Comparison of ENCODE assay signal across 28 mouse cellular contexts in genomic region chr3:37257776-37258175, GRCm38 (mm10). TPM values are rescaled to one million over a fixed set of nuclear protein-coding genes. Genes with fewer than 3 reads are reported as not detected.
A peak's percentile ranks its signal among the peaks of the same experiment; 100 is the strongest.
DNase-seq lines count a peak whose midpoint lies in the region; ATAC-seq and TF ChIP-seq lines count a peak whose summit lies in the region.
"Had no signal": no experiment of that assay in that cellular context is flagged by ENCODE, and none has a peak within 500 bp of the region (broad histone marks: within the 10 kb centered on the region; RNA-seq: fewer than 3 reads in every experiment).

No protein-coding gene starts in this region.

- H3K4me3 ChIP-seq in heart, embryonic 10.5 days = no peak overlapping the region
- H3K4me3 ChIP-seq in CH12.LX (replicated peaks in 1 of 3; ENCODE audit: low read depth in 2 of 3, low read length in 2 of 3, poor library complexity in 1 of 3) = no peak overlapping the region
- H3K4me3 ChIP-seq in lung, adult 2 months (replicated peaks; ENCODE audit: extremely low read depth, low read depth, low read length) = no peak overlapping the region
- H3K4me3 ChIP-seq in forebrain, embryonic 16.5 days (replicated peaks; ENCODE audit: low read length) = no peak overlapping the region
- H3K4me3 ChIP-seq: embryonic facial prominence, embryonic 10.5 days; embryonic facial prominence, embryonic 12.5 days; forebrain, embryonic 13.5 days; forebrain, embryonic 15.5 days had no signal

- H3K4me1 ChIP-seq in heart, embryonic 10.5 days = no peaks in the 10 kb centered on the region
- H3K4me1 ChIP-seq in CH12.LX (ENCODE audit: control insufficient read depth in 1 of 2, insufficient read depth in 2 of 2) = peaks cover 15 to 24% of the 10 kb centered on the region in 2 experiments
- H3K4me1 ChIP-seq in lung, adult 2 months (ENCODE audit: control insufficient read depth, insufficient read depth, low read length) = no peaks in the 10 kb centered on the region
- H3K4me1 ChIP-seq in forebrain, embryonic 16.5 days (replicated peaks; ENCODE audit: control insufficient read depth, insufficient read depth, low read length) = no peaks in the 10 kb centered on the region
- H3K4me1 ChIP-seq: embryonic facial prominence, embryonic 10.5 days; embryonic facial prominence, embryonic 12.5 days; forebrain, embryonic 13.5 days; forebrain, embryonic 15.5 days had no signal

- no peak overlapping the region for H3K27ac ChIP-seq in heart, embryonic 10.5 days
- H3K27ac ChIP-seq in CH12.LX (ENCODE audit: insufficient read depth, low read depth) = no peak overlapping the region
- no peak overlapping the region for H3K27ac ChIP-seq in forebrain, embryonic 16.5 days (ENCODE audit: low read length)
- H3K27ac ChIP-seq: embryonic facial prominence, embryonic 10.5 days; embryonic facial prominence, embryonic 12.5 days; forebrain, embryonic 13.5 days; forebrain, embryonic 15.5 days had no signal

- H3K9ac ChIP-seq in CH12.LX (ENCODE audit: insufficient read depth, low read depth) = no peak overlapping the region
- no peak overlapping the region for H3K9ac ChIP-seq in forebrain, embryonic 16.5 days (replicated peaks; ENCODE audit: low read depth, low read length)
- H3K9ac ChIP-seq: embryonic facial prominence, embryonic 12.5 days; forebrain, embryonic 13.5 days; forebrain, embryonic 15.5 days had no signal

- no peaks in the 10 kb centered on the region for H3K9me3 ChIP-seq in heart, embryonic 10.5 days
- H3K9me3 ChIP-seq in CH12.LX (replicated peaks; ENCODE audit: low read length) = no peaks in the 10 kb centered on the region
- no peaks in the 10 kb centered on the region for H3K9me3 ChIP-seq in forebrain, embryonic 16.5 days (ENCODE audit: control insufficient read depth, low read length)
- H3K9me3 ChIP-seq: embryonic facial prominence, embryonic 10.5 days; embryonic facial prominence, embryonic 12.5 days; forebrain, embryonic 13.5 days; forebrain, embryonic 15.5 days had no signal

- TF ChIP-seq RAD21 in CH12.LX (IDR thresholded peaks at IDR 0.05; ENCODE audit: low read depth, low read length) = no peak

- peak; percentile 73 for TF ChIP-seq EP300 in CH12.LX (IDR thresholded peaks at IDR 0.05; ENCODE audit: low read length)

- no peak for ATAC-seq in forebrain, embryonic 16.5 days
- ATAC-seq: activated CD4-positive, CD25-positive, alpha-beta regulatory T cell, adult 4 months; CD4-positive, CD25-positive, alpha-beta regulatory T cell, adult 4 months; forebrain, embryonic 13.5 days; forebrain, embryonic 15.5 days had no signal

- in situ Hi-C loops in CH12.LX (cut with MboI; ENCODE audit: low pct_ligation_motif_present, low pct_unique_long_range_greater_than_20kb, low sequenced_read_pairs) = no loop called here

- no peaks in the 10 kb centered on the region for H3K27me3 ChIP-seq in heart, embryonic 10.5 days (ENCODE audit: insufficient read depth, poor library complexity, severe bottlenecking)
- no peaks in the 10 kb centered on the region for H3K27me3 ChIP-seq in CH12.LX (replicated peaks)
- H3K27me3 ChIP-seq in forebrain, embryonic 16.5 days (replicated peaks; ENCODE audit: control insufficient read depth, insufficient read depth, low read length) = no peaks in the 10 kb centered on the region
- H3K27me3 ChIP-seq: embryonic facial prominence, embryonic 12.5 days; forebrain, embryonic 13.5 days; forebrain, embryonic 15.5 days had no signal

- 86% methylated on average over 15 of the region's 15 CpGs for WGBS in heart, embryonic 10.5 days
- 84% methylated on average over 15 of the region's 15 CpGs for WGBS in lung, adult 2 months
- 89% methylated on average over 15 of the region's 15 CpGs for WGBS in forebrain, embryonic 16.5 days

- intact Hi-C loops in heart, postnatal 14 days (cut with DNase I) = no loop called here

- DNase-seq in heart, embryonic 10.5 days (ENCODE audit: low spot score) = peak; percentile 38
- no peak for DNase-seq in heart, postnatal 14 days
- DNase-seq in 3134 (ENCODE audit: extremely low read depth, insufficient read length, low spot score) (peak; percentile 10), CH12.LX (ENCODE audit: extremely low read depth) (peak; percentile 20)
- no peak for DNase-seq in lung, adult 2 months
- DNase-seq: adrenal gland, adult 8-10 months; adrenal gland, postnatal 14 days; adrenal gland, postnatal 36 days; cerebellum, adult 11-12 months; cerebellum, adult 2 months; cerebellum, adult 9-11 months; cerebellum, postnatal 14 days; cerebellum, postnatal 36 days had no signal

- H3K4me2 ChIP-seq in CH12.LX (ENCODE audit: insufficient read depth, low read depth, poor library complexity, severe bottlenecking) = peak overlapping the region; percentile 25; the same call in 1 of the 2 replicates
- H3K4me2 ChIP-seq in forebrain, embryonic 16.5 days (ENCODE audit: low read length) = no peak overlapping the region
- H3K4me2 ChIP-seq: embryonic facial prominence, embryonic 12.5 days; forebrain, embryonic 13.5 days; forebrain, embryonic 15.5 days had no signal

- H3K36me3 ChIP-seq in heart, embryonic 10.5 days = no peaks in the 10 kb centered on the region
- no peaks in the 10 kb centered on the region for H3K36me3 ChIP-seq in CH12.LX (replicated peaks in 1 of 2; ENCODE audit: control insufficient read depth in 1 of 2, insufficient read depth in 1 of 2, low read length in 1 of 2)
- H3K36me3 ChIP-seq in forebrain, embryonic 16.5 days (ENCODE audit: control insufficient read depth, insufficient read depth) = no peaks in the 10 kb centered on the region
- H3K36me3 ChIP-seq: embryonic facial prominence, embryonic 10.5 days; embryonic facial prominence, embryonic 12.5 days; forebrain, embryonic 15.5 days had no signal

- no peak for TF ChIP-seq CTCF in CH12.LX (conservative IDR thresholded peaks at IDR 0.05 in 1 of 2, IDR thresholded peaks at IDR 0.05 in 1 of 2; ENCODE audit: low read depth in 2 of 2, low read length in 2 of 2)
- TF ChIP-seq CTCF in lung, adult 2 months (IDR thresholded peaks at IDR 0.05; ENCODE audit: insufficient read depth, low read length) = no peak

- H3K79me2 ChIP-seq in CH12.LX (replicated peaks; ENCODE audit: control insufficient read depth, extremely low read depth, insufficient read depth, poor library complexity, severe bottlenecking) = no peaks in the 10 kb centered on the region

- no peak for TF ChIP-seq POLR2A in CH12.LX (IDR thresholded peaks at IDR 0.05; ENCODE audit: low read depth, low read length)
- no peak for TF ChIP-seq POLR2A in lung, adult 2 months (IDR thresholded peaks at IDR 0.05; ENCODE audit: borderline replicate concordance, extremely low read depth, low read depth, low read length)

- dilution Hi-C loops in CH12.LX (cut with MboI; ENCODE audit: extremely low pct_ligation_motif_present, extremely low pct_unique_long_range_greater_than_20kb, low sequenced_read_pairs) = no loop called here

TF ChIP-seq in CH12.LX, 34 proteins besides CTCF, POLR2A, EP300 and RAD21 (continues in another document):
- TF ChIP-seq ELF1 (IDR thresholded peaks at IDR 0.05; ENCODE audit: low read depth, low read length) = peak; percentile 26; the same call in 1 of the 2 replicates
- TF ChIP-seq SIN3A (IDR thresholded peaks at IDR 0.05; ENCODE audit: low read length) = no peak
- TF ChIP-seq ZKSCAN1 (IDR thresholded peaks at IDR 0.05; ENCODE audit: borderline replicate concordance, low read depth, low read length) = no peak
- peak; percentile 54; the same call in 1 of the 2 replicates for TF ChIP-seq CHD2 (IDR thresholded peaks at IDR 0.05; ENCODE audit: low read length)
- TF ChIP-seq IRF4 (IDR thresholded peaks at IDR 0.05; ENCODE audit: low read depth, low read length) = peak; percentile 68
- TF ChIP-seq CHD1 (IDR thresholded peaks at IDR 0.05; ENCODE audit: low read depth, low read length) = no peak
- TF ChIP-seq RCOR1 (conservative IDR thresholded peaks at IDR 0.05; ENCODE audit: low read depth, low read length) = 0 out of 2 replicates have a peak, but pooled peaks have one; percentile 49
- TF ChIP-seq JUND (conservative IDR thresholded peaks at IDR 0.05; ENCODE audit: low read depth, low read length) = peak; percentile 34; the same call in 1 of the 2 replicates
- TF ChIP-seq MXI1 (IDR thresholded peaks at IDR 0.05; ENCODE audit: low read depth, low read length) = no peak
- no peak for TF ChIP-seq ZC3H11A (IDR thresholded peaks at IDR 0.05; ENCODE audit: low read depth, low read length)
- TF ChIP-seq PAX5 (IDR thresholded peaks at IDR 0.05; ENCODE audit: low read length) = no peak
- TF ChIP-seq TCF12 (IDR thresholded peaks at IDR 0.05; ENCODE audit: low read depth, low read length) = 0 out of 2 replicates have a peak, but pooled peaks have one; percentile 13
- peak; percentile 55 for TF ChIP-seq BHLHE40 (IDR thresholded peaks at IDR 0.05; ENCODE audit: low read depth, low read length)
- peak; percentile 41 for TF ChIP-seq ETS1 (conservative IDR thresholded peaks at IDR 0.05; ENCODE audit: low read depth, low read length)
- peak; percentile 37; the same call in 1 of the 2 replicates for TF ChIP-seq JUN (IDR thresholded peaks at IDR 0.05; ENCODE audit: insufficient read depth, low read depth, low read length)
- no peak for TF ChIP-seq ZMIZ1 (IDR thresholded peaks at IDR 0.05; ENCODE audit: low read depth, low read length)

RNA-seq across cellular contexts. Expression of gene Il21, which starts 25.3 kb away (rescaled TPM):
- not detected in 2 replicates for polyA plus RNA-seq in heart, embryonic 10.5 days (2016; fragmentation: Nextera tagmentation; extraction: Ambion mirVana)
- not detected for total RNA-seq in heart, postnatal 14 days (2021)
- total RNA-seq in CH12.LX (2012; rRNA removed) = not detected in 2 replicates
- not detected in 2 replicates for total RNA-seq in CH12.LX (2014; rRNA removed)
- polyA plus RNA-seq in CH12.LX (2012; ENCODE audit: insufficient read length, low read depth) = not detected in 2 replicates
- polyA plus RNA-seq in lung, adult 2 months (2012; rRNA removed) = not detected in 2 replicates
- not detected in 2 replicates for polyA plus RNA-seq in forebrain, embryonic 16.5 days (2015; fragmentation: Nextera tagmentation; extraction: Ambion mirVana)
- total RNA-seq: adrenal gland, adult 18-20 months; adrenal gland, postnatal 14 days; adrenal gland, postnatal 36 days; common myeloid progenitor, adult 5-6 weeks; ES-E14; MEL had no signal
- polyA plus RNA-seq: C2C12; embryonic facial prominence, embryonic 12.5 days; embryonic facial prominence, embryonic 14.5 days; forebrain, embryonic 11.5 days; forebrain, embryonic 13.5 days; forebrain, embryonic 15.5 days; frontal cortex, adult 2 months had no signal

RNA-seq across cellular contexts. Expression of gene Bbs12, which starts 54.6 kb away (rescaled TPM):
- 5.9 and 7.7 TPM in 2 replicates for polyA plus RNA-seq in heart, embryonic 10.5 days (2016; fragmentation: Nextera tagmentation; extraction: Ambion mirVana)
- 1 to 10 TPM; 1.2 to 1.5 TPM for total RNA-seq in heart, postnatal 14 days (2021)
- total RNA-seq in CH12.LX (2012; rRNA removed) (3.2 and 4.1 TPM in 2 replicates), CH12.LX (2014; rRNA removed) (8.3 and 8.8 TPM in 2 replicates)
- 3.3 and 4.0 TPM in 2 replicates for polyA plus RNA-seq in CH12.LX (2012; ENCODE audit: insufficient read length, low read depth)
- polyA plus RNA-seq in lung, adult 2 months (2012; rRNA removed) = 0.70 and 1.3 TPM in 2 replicates
- 5.8 and 6.1 TPM in 2 replicates for polyA plus RNA-seq in forebrain, embryonic 16.5 days (2015; fragmentation: Nextera tagmentation; extraction: Ambion mirVana)

RNA-seq across cellular contexts. Expression of gene Cetn4, which starts 54.7 kb away (rescaled TPM):
- 0.80 and 1.1 TPM in 2 replicates for polyA plus RNA-seq in heart, embryonic 10.5 days (2016; fragmentation: Nextera tagmentation; extraction: Ambion mirVana)
- total RNA-seq in heart, postnatal 14 days (2021) = under 1 TPM; 0.76 to 0.79 TPM
- total RNA-seq in CH12.LX (2012; rRNA removed) (0.46 and 0.89 TPM in 2 replicates), CH12.LX (2014; rRNA removed) (2.2 and 2.9 TPM in 2 replicates)
- 1.4 and 2.6 TPM in 2 replicates for polyA plus RNA-seq in CH12.LX (2012; ENCODE audit: insufficient read length, low read depth)
- 0.67 and 2.1 TPM in 2 replicates for polyA plus RNA-seq in lung, adult 2 months (2012; rRNA removed)
- polyA plus RNA-seq in forebrain, embryonic 16.5 days (2015; fragmentation: Nextera tagmentation; extraction: Ambion mirVana) = 1.8 and 2.8 TPM in 2 replicates

Comparison
In these comparisons a context has a peak if more than half of its experiments do, and no peak if none do; other contexts are left out.
1. DNase-seq: peak in heart, embryonic 10.5 days (single experiment), 3134 (single experiment) and CH12.LX (single experiment); none in heart, postnatal 14 days (0 of 2) and lung, adult 2 months (single experiment).